Mouse (Mus musculus) liver, adult 2 months (tissue): ENCODE measurements around the gene Shtn1.

Experiments used
- CTCF ChIP-seq: fragments of 200-500 bp; IDR thresholded peaks from 2 replicates; pipeline ENCODE4 v1.5.1; 2011; ENCODE audit warnings: low read depth, low read length, control low read depth
- POLR2A ChIP-seq: fragments of 200-500 bp; IDR thresholded peaks from 2 replicates; pipeline ENCODE4 v1.6.1; 2011; ENCODE audit warnings: low read length, control low read depth; ENCODE audit not compliant: insufficient read depth; ENCODE audit errors: extremely low read depth

DNA sequence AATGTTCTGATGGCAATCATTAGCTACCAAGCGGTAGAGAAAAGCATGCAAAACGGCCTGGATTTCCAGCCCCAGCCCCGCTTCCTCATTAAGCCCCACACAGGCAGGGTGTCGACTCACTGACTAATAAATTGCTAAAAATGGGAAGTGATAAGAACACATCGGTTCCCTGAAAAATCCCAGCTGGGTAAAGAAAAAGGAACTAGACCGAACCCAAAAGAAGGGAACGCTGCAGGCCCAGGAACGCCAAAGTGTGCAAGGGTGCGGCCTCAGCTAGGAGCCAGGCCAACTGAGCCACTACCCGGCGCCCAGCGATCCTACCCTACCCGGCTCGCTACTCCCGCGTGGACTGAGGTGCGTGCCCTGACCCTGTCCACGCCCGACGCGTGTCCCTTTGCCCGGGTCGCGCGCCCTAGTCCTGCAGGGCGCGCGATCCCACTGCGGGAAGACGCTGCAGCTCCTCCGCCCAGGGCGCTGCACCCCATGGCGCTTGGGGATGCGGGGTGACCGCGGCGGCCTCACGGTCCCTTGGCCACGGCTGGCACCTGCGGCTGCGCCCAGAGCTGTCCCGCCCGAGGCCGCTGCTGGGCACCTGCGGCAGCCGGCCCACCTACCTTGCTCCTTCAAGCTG is 944 bp downstream of the Shtn1 start:
- no peak for TF ChIP-seq CTCF
- no peak for TF ChIP-seq POLR2A
